Mouse (Mus musculus): ENCODE results near the gene Ap3s2. TPM values are rescaled to one million over a fixed set of nuclear protein-coding genes. Genes with fewer than 3 reads are reported as not detected.

Ap3s2 gene
- polyA plus RNA-seq, 1 experiment from 2014 or later, result 26.4 TPM

DNA sequence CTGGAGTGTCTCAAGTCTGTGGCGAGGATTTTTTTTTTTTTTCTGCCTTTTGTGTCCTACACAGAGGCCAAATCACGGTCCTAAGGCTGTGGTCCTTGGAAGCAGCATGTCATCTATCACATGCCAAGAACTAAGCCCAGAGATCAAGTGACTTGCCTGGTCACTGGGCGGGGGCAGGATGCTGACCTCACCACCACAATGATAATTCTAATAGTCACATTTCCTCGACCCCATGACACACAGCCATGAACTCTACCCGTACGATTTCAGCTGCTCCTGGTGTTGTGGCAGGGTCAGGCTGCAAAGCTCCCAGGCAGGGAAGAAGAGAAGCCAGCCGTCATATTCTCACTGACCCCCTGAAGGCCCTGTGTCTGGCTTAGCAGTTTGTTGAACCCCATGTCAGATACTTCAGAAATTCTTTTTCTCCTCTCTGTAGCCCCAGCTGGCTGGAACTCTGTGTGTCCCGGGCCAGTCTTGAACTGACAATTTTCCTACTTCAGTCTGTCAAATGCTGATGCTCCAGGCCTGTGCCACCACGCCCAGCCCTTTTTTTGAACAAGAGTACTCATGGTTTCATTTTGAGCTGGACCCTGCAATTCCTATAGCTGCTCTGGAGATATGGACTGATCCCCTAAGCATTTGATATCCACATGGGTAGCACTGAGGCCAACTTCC, 61.4 kb downstream of the Ap3s2 start:
- Histone ChIP-seq H3K27ac (ENCODE audit: low read length) (no peak overlapping the region), H3K36me3 (ENCODE audit: control insufficient read depth, insufficient read depth, low read length) (no peaks in the 10 kb centered on the region), H3K4me2 (ENCODE audit: low read depth, low read length) (no peak overlapping the region), H3K4me1 (ENCODE audit: control insufficient read depth, insufficient read depth, low read length) (peaks cover 17% of the 10 kb centered on the region), H3K4me3 (replicated peaks; ENCODE audit: low read length) (no peak overlapping the region), H3K9me3 (replicated peaks; ENCODE audit: control insufficient read depth, low read length) (no peaks in the 10 kb centered on the region), H3K9ac (ENCODE audit: low read length) (no peak overlapping the region), H3K27me3 (ENCODE audit: control insufficient read depth, insufficient read depth, low read length) (no peaks in the 10 kb centered on the region)
- WGBS, result 61% methylated on average over 9 of the region's 9 CpGs
- ATAC-seq (ENCODE audit: insufficient read depth, low FRiP score), result no peak

DNA sequence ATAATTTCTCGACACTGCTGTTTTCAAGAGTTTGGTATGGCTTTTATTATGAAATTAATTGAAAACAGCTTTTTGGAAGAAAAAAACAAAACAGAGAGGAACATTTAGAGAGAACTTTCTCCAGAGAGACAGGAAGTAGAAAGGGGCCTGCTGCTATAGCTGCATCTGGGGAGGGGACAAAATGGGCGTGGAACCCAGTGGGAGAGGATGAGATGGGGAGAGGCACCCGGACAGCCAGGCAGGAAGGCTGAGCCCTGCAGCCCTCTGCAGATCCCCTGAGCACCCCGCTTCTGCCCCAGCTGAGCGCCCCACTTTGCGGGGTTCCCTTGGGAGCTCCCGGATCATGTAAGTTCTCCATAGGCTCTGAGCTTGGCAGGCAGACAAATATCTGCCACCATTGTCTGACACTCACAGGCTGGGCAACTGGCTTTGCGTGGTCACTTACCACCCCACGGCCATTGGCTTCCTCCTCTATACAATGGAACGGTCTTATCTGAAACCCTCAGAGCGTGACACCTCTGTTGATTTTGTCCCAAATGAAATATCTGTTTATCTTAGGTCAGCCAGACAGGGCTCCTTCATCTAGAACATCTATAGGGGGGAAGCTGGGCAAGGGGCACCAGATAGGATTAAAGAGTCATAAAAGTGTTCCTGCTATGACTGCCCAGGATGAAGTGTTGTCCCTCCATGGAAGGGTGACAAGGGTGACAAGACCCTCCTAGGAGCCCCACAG, 62.1 kb downstream of the Ap3s2 start:
- Histone ChIP-seq H3K27ac (ENCODE audit: low read length) (no peak overlapping the region; the same call in 1 of the 2 replicates), H3K4me2 (ENCODE audit: low read depth, low read length) (0 out of 2 replicates have a peak overlapping the region, but pooled peaks have one; percentile 15), H3K36me3 (ENCODE audit: control insufficient read depth, insufficient read depth, low read length) (no peaks in the 10 kb centered on the region), H3K4me3 (replicated peaks; ENCODE audit: low read length) (no peak overlapping the region), H3K27me3 (ENCODE audit: control insufficient read depth, insufficient read depth, low read length) (no peaks in the 10 kb centered on the region), H3K9ac (ENCODE audit: low read length) (peak overlapping the region; percentile 54; the same call in 1 of the 2 replicates), H3K4me1 (ENCODE audit: control insufficient read depth, insufficient read depth, low read length) (peaks cover 17% of the 10 kb centered on the region), H3K9me3 (replicated peaks; ENCODE audit: control insufficient read depth, low read length) (no peaks in the 10 kb centered on the region)
- WGBS, result 39% methylated on average over 11 of the region's 11 CpGs
- no peak for ATAC-seq (ENCODE audit: insufficient read depth, low FRiP score)

DNA sequence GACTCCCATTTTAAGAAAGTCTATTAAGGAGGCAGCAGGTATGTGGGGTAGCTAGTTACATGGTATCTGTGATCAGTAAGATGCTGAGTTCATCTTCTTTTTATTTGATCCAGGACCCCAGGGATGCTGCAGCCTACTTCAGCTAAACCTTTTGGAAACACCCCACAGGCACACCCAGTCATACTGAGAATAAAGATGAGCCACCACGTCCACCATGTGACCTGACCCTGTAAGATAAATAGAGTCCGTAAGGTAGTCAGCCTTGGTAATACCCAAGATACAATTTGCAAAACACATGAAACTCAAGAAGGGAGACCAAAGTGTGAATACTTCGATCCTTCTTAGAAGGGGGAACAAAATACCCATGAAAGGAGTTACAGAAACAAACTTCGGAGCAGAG, 64.1 kb downstream of the Ap3s2 start:
- Histone ChIP-seq H3K4me3 (replicated peaks; ENCODE audit: low read length) (no peak overlapping the region), H3K4me1 (ENCODE audit: control insufficient read depth, insufficient read depth, low read length) (peaks cover 17% of the 10 kb centered on the region), H3K9ac (ENCODE audit: low read length) (no peak overlapping the region), H3K27me3 (ENCODE audit: control insufficient read depth, insufficient read depth, low read length) (no peaks in the 10 kb centered on the region), H3K36me3 (ENCODE audit: control insufficient read depth, insufficient read depth, low read length) (no peaks in the 10 kb centered on the region), H3K9me3 (replicated peaks; ENCODE audit: control insufficient read depth, low read length) (no peaks in the 10 kb centered on the region), H3K27ac (ENCODE audit: low read length) (no peak overlapping the region), H3K4me2 (ENCODE audit: low read depth, low read length) (no peak overlapping the region)
- no peak for ATAC-seq (ENCODE audit: insufficient read depth, low FRiP score)
- WGBS, result 80% methylated on average over 4 of the region's 4 CpGs

DNA sequence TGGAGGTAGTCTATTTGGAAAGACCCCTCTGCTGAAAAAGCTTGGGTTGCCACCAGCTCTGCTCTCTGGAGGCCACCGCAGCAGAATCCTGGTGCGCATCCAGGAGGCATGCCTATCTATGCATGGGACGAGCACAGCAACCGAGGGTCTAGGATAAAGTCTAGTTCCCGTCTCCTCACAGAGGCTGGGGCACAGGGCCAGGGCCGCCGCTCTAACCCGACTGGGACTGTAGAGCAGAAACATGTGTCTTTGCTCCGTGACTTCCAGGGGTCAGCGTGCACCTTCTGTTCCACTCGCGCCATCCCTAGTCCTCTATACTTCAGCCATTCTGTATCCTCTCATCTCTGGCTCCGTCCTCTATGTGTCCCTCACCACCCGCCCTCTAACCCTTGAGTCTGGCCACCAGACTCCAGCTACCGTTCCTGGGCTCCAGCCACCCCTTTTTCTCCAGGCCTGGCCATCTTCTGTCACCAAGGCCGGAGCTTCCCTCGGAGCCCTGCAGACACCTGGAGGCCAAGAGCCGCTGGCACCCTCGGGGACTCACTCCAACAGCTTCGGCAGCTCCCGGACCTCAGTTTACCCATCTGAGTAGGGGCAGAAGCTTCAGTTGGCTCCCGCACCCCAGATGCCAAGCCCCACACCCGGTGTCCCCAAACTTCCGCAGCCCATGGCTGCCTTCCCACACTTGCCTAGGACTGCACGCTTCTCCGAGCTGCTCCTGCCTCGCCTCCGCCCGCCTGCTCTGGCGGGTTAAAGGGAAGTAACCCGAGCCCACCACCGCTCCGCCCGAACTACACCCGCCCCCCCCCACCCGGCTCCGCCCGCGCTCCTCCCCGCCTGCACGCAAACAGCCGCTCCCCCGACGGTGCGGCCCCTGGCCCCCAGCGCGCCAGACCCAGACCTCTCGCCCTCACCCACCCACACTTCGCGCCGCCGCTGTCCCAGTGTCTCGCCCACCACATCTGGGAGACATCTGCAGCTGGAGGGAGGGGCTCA, 72.7 kb downstream of the Ap3s2 start:
- peak overlapping the region; percentile 37; the same call in 1 of the 2 replicates for H3K27ac ChIP-seq (ENCODE audit: low read length)

GRCm38 (mm10) chr7:79846342-79846741, 74.1 kb downstream of the Ap3s2 start:
- Histone ChIP-seq H3K9me3 (replicated peaks; ENCODE audit: control insufficient read depth, low read length) (no peaks in the 10 kb centered on the region), H3K36me3 (ENCODE audit: control insufficient read depth, insufficient read depth, low read length) (no peaks in the 10 kb centered on the region), H3K4me2 (ENCODE audit: low read depth, low read length) (peak overlapping the region; percentile 68), H3K4me3 (replicated peaks; ENCODE audit: low read length) (peak overlapping the region; percentile 59), H3K9ac (ENCODE audit: low read length) (0 out of 2 replicates have a peak overlapping the region, but pooled peaks have one; percentile 76), H3K4me1 (ENCODE audit: control insufficient read depth, insufficient read depth, low read length) (0 out of 2 replicates have a peak, but pooled peaks cover 11% of the 10 kb centered on the region), H3K27ac (ENCODE audit: low read length) (no peak overlapping the region), H3K27me3 (ENCODE audit: control insufficient read depth, insufficient read depth, low read length) (no peaks in the 10 kb centered on the region)
- 81% methylated on average over 2 of the region's 2 CpGs for WGBS
- no peak for ATAC-seq (ENCODE audit: insufficient read depth, low FRiP score)

More for the DNA sequence above, 72.7 kb downstream of the Ap3s2 start:
- 7% methylated on average over 53 of the region's 53 CpGs for WGBS
- Histone ChIP-seq H3K9ac (ENCODE audit: low read length) (peak overlapping the region; percentile 76), H3K4me3 (replicated peaks; ENCODE audit: low read length) (peak overlapping the region; percentile 59), H3K4me2 (ENCODE audit: low read depth, low read length) (peak overlapping the region; percentile 68), H3K4me1 (ENCODE audit: control insufficient read depth, insufficient read depth, low read length) (0 out of 2 replicates have a peak, but pooled peaks cover 11% of the 10 kb centered on the region), H3K36me3 (ENCODE audit: control insufficient read depth, insufficient read depth, low read length) (no peaks in the 10 kb centered on the region), H3K27me3 (ENCODE audit: control insufficient read depth, insufficient read depth, low read length) (no peaks in the 10 kb centered on the region), H3K9me3 (replicated peaks; ENCODE audit: control insufficient read depth, low read length) (no peaks in the 10 kb centered on the region)
- peak; percentile 78; the same call in 1 of the 2 replicates for ATAC-seq (ENCODE audit: insufficient read depth, low FRiP score)

GRCm38 (mm10) chr7:79844090-79844802, 76.2 kb downstream of the Ap3s2 start:
- ATAC-seq (ENCODE audit: insufficient read depth, low FRiP score), result peak; percentile 46; the same call in 1 of the 2 replicates

GRCm38 (mm10) chr7:79842163-79842562, 78.3 kb downstream of the Ap3s2 start:
- Histone ChIP-seq H3K4me2 (ENCODE audit: low read depth, low read length) (peak overlapping the region; percentile 27), H3K27me3 (ENCODE audit: control insufficient read depth, insufficient read depth, low read length) (no peaks in the 10 kb centered on the region), H3K27ac (ENCODE audit: low read length) (peak overlapping the region; percentile 55), H3K36me3 (ENCODE audit: control insufficient read depth, insufficient read depth, low read length) (peaks cover 3% of the 10 kb centered on the region; the same call in 1 of the 2 replicates), H3K9me3 (replicated peaks; ENCODE audit: control insufficient read depth, low read length) (no peaks in the 10 kb centered on the region), H3K4me1 (ENCODE audit: control insufficient read depth, insufficient read depth, low read length) (0 out of 2 replicates have a peak, but pooled peaks cover 11% of the 10 kb centered on the region), H3K9ac (ENCODE audit: low read length) (no peak overlapping the region), H3K4me3 (replicated peaks; ENCODE audit: low read length) (peak overlapping the region; percentile 14; the same call in 1 of the 2 replicates)
- 46% methylated on average over 7 of the region's 7 CpGs for WGBS
- ATAC-seq (ENCODE audit: insufficient read depth, low FRiP score), result peak; percentile 61; the same call in 1 of the 2 replicates

More at GRCm38 (mm10) chr7:79844090-79844802, 76.2 kb downstream of the Ap3s2 start:
- no peak overlapping the region for H3K9ac ChIP-seq (ENCODE audit: low read length)
- no peaks in the 10 kb centered on the region for H3K27me3 ChIP-seq (ENCODE audit: control insufficient read depth, insufficient read depth, low read length)
- H3K36me3 ChIP-seq (ENCODE audit: control insufficient read depth, insufficient read depth, low read length), result no peaks in the 10 kb centered on the region
- H3K9me3 ChIP-seq (replicated peaks; ENCODE audit: control insufficient read depth, low read length), result no peaks in the 10 kb centered on the region
- WGBS, result 55% methylated on average over 8 of the region's 8 CpGs
- H3K4me1 ChIP-seq (ENCODE audit: control insufficient read depth, insufficient read depth, low read length), result 0 out of 2 replicates have a peak, but pooled peaks cover 11% of the 10 kb centered on the region
- no peak overlapping the region for H3K4me3 ChIP-seq (replicated peaks; ENCODE audit: low read length)
- H3K27ac ChIP-seq (ENCODE audit: low read length), result peak overlapping the region; percentile 55
- H3K4me2 ChIP-seq (ENCODE audit: low read depth, low read length), result peak overlapping the region; percentile 17; the same call in 1 of the 2 replicates

- no peaks in the 10 kb centered on the region for H3K27me3 ChIP-seq (ENCODE audit: control insufficient read depth, insufficient read depth, low read length)
- no peak overlapping the region for H3K4me2 ChIP-seq (ENCODE audit: low read depth, low read length)
- WGBS, result 44% methylated on average over 2 of the region's 2 CpGs
- no peaks in the 10 kb centered on the region for H3K9me3 ChIP-seq (replicated peaks; ENCODE audit: control insufficient read depth, low read length)
- H3K9ac ChIP-seq (ENCODE audit: low read length), result no peak overlapping the region
- no peaks in the 10 kb centered on the region for H3K4me1 ChIP-seq (ENCODE audit: control insufficient read depth, insufficient read depth, low read length)
- H3K36me3 ChIP-seq (ENCODE audit: control insufficient read depth, insufficient read depth, low read length), result peaks cover 3% of the 10 kb centered on the region; the same call in 1 of the 2 replicates
- no peak for ATAC-seq (ENCODE audit: insufficient read depth, low FRiP score)
- H3K4me3 ChIP-seq (replicated peaks; ENCODE audit: low read length), result no peak overlapping the region
- H3K27ac ChIP-seq (ENCODE audit: low read length), result no peak overlapping the region
These were observed 83.2 kb downstream of the Ap3s2 start for GRCm38 (mm10) chr7:79837247-79837646.

Data from stomach, embryonic 16.5 days (tissue).